Mouse (Mus musculus) CH12.LX (cell line): Measurements from ENCODE around the gene Pkn2. TPM values are rescaled to one million over a fixed set of nuclear protein-coding genes. Genes with fewer than 3 reads are reported as not detected.
A peak's percentile ranks its signal among the peaks of the same experiment; 100 is the strongest.

Source experiments
- DNase-seq: peaks from one replicate; pipeline ENCODE4 v3.0.0-alpha.2; 2013; ENCODE audit errors: extremely low read depth
- H3K27ac ChIP-seq: 2 replicates; pipeline ENCODE4 v1.5.1; 2012; ENCODE audit warnings: low read depth, mild to moderate bottlenecking, control low read depth, moderate library complexity; ENCODE audit not compliant: insufficient read depth
- H3K27me3 ChIP-seq: replicated peaks from 2 replicates; pipeline ENCODE3; 2012; ENCODE audit warnings: inconsistent platforms
- H3K36me3 ChIP-seq, 2 experiments: replicated peaks in 1 of 2; 2 replicates each; pipeline versions ENCODE3 to v1.6.1; 2012; ENCODE audit warnings: inconsistent platforms in 1 of 2, low read length in 1 of 2, mild to moderate bottlenecking in 1 of 2, mixed read lengths in 1 of 2, moderate library complexity in 1 of 2; ENCODE audit not compliant: control insufficient read depth in 1 of 2, insufficient read depth in 1 of 2
- H3K4me1 ChIP-seq, 2 experiments: 2 replicates each; pipeline ENCODE4 v1.6.1; 2012; ENCODE audit warnings: inconsistent platforms in 1 of 2, moderate library complexity in 1 of 2; ENCODE audit not compliant: insufficient read depth in 2 of 2, control insufficient read depth in 1 of 2
- H3K4me2 ChIP-seq: 2 replicates; pipeline ENCODE4 v1.6.1; 2012; ENCODE audit warnings: low read depth, mild to moderate bottlenecking, control low read depth; ENCODE audit not compliant: poor library complexity, insufficient read depth, severe bottlenecking
- H3K4me3 ChIP-seq, 3 experiments: fragments of 150-350 bp in 1 of 3; sonication (generic) in 1 of 3; replicated peaks in 1 of 3; 2 replicates each; pipeline versions ENCODE3 to v1.5.1; 2011 to 2012; ENCODE audit warnings: low read depth in 2 of 3, low read length in 2 of 3, mild to moderate bottlenecking in 2 of 3, moderate library complexity in 2 of 3, control low read depth in 1 of 3, improper control_type of control experiment in 1 of 3, inconsistent platforms in 1 of 3, mixed read lengths in 1 of 3; ENCODE audit not compliant: poor library complexity in 1 of 3
- H3K79me2 ChIP-seq: replicated peaks from 2 replicates; pipeline ENCODE4 v1.6.1; 2012; ENCODE audit warnings: mild to moderate bottlenecking, moderate library complexity; ENCODE audit not compliant: control insufficient read depth, poor library complexity, insufficient read depth, severe bottlenecking; ENCODE audit errors: extremely low read depth
- H3K9ac ChIP-seq: 2 replicates; pipeline ENCODE4 v1.6.1; 2012; ENCODE audit warnings: low read depth, mild to moderate bottlenecking, control low read depth, moderate library complexity; ENCODE audit not compliant: insufficient read depth
- H3K9me3 ChIP-seq: replicated peaks from 2 replicates; pipeline ENCODE3; 2012; ENCODE audit warnings: low read length, inconsistent platforms, mixed read lengths
- BHLHE40 ChIP-seq: IDR thresholded peaks from 2 replicates; pipeline ENCODE4 v1.6.1; 2011; ENCODE audit warnings: mild to moderate bottlenecking, low read depth, low read length, improper control_type of control experiment
- CHD1 ChIP-seq: IDR thresholded peaks from 2 replicates; pipeline ENCODE4 v1.6.1; 2012; ENCODE audit warnings: low read depth, low read length, improper control_type of control experiment, inconsistent platforms
- CHD2 ChIP-seq: IDR thresholded peaks from 2 replicates; pipeline ENCODE4 v1.6.1; 2011; ENCODE audit warnings: low read length, improper control_type of control experiment
- CTCF ChIP-seq, 2 experiments: IDR thresholded peaks in 1 of 2; conservative IDR thresholded peaks in 1 of 2; 2 replicates each; pipeline ENCODE4 v1.5.1; 2011 to 2012; ENCODE audit warnings: low read depth in 2 of 2, low read length in 2 of 2, improper control_type of control experiment in 1 of 2, inconsistent platforms in 1 of 2, mild to moderate bottlenecking in 1 of 2, moderate library complexity in 1 of 2
- E2F4 ChIP-seq: IDR thresholded peaks from 2 replicates; pipeline ENCODE4 v1.6.1; 2011; ENCODE audit warnings: low read depth, low read length, improper control_type of control experiment; ENCODE audit not compliant: insufficient replicate concordance
- ELF1 ChIP-seq: IDR thresholded peaks from 2 replicates; pipeline ENCODE4 v1.6.1; 2014; ENCODE audit warnings: low read depth, mild to moderate bottlenecking, inconsistent platforms, low read length, improper control_type of control experiment
- EP300 ChIP-seq: IDR thresholded peaks from 2 replicates; pipeline ENCODE4 v1.6.1; 2011; ENCODE audit warnings: low read length, improper control_type of control experiment
- ETS1 ChIP-seq: conservative IDR thresholded peaks from 2 replicates; pipeline ENCODE4 v1.6.1; 2012; ENCODE audit warnings: low read depth, mild to moderate bottlenecking, inconsistent platforms, low read length, improper control_type of control experiment, moderate library complexity
- GABPA ChIP-seq: IDR thresholded peaks from 2 replicates; pipeline ENCODE4 v1.6.1; 2012; ENCODE audit warnings: low read depth, low read length, improper control_type of control experiment, inconsistent platforms; ENCODE audit not compliant: insufficient replicate concordance
- HCFC1 ChIP-seq: IDR thresholded peaks from 2 replicates; pipeline ENCODE4 v1.6.1; 2012; ENCODE audit warnings: low read depth, mild to moderate bottlenecking, inconsistent platforms, low read length, improper control_type of control experiment
- IRF4 ChIP-seq: IDR thresholded peaks from 2 replicates; pipeline ENCODE4 v1.6.1; 2014; ENCODE audit warnings: low read depth, mild to moderate bottlenecking, inconsistent platforms, low read length, improper control_type of control experiment
- JUN ChIP-seq: IDR thresholded peaks from 2 replicates; pipeline ENCODE4 v1.6.1; 2011; ENCODE audit warnings: low read depth, mild to moderate bottlenecking, low read length, improper control_type of control experiment, moderate library complexity; ENCODE audit not compliant: insufficient read depth
- JUND ChIP-seq: conservative IDR thresholded peaks from 2 replicates; pipeline ENCODE4 v1.6.1; 2011; ENCODE audit warnings: low read depth, low read length, improper control_type of control experiment
- KAT2A ChIP-seq: IDR thresholded peaks from 2 replicates; pipeline ENCODE4 v1.6.1; 2012; ENCODE audit warnings: low read length, improper control_type of control experiment, inconsistent platforms; ENCODE audit not compliant: insufficient replicate concordance
- MAFK ChIP-seq: IDR thresholded peaks from 2 replicates; pipeline ENCODE4 v1.6.1; 2011; ENCODE audit warnings: low read length, improper control_type of control experiment; ENCODE audit not compliant: insufficient replicate concordance
- MAX ChIP-seq: IDR thresholded peaks from 2 replicates; pipeline ENCODE4 v1.6.1; 2011; ENCODE audit warnings: low read length, improper control_type of control experiment
- MAZ ChIP-seq: IDR thresholded peaks from 2 replicates; pipeline ENCODE4 v1.6.1; 2012; ENCODE audit warnings: low read depth, mild to moderate bottlenecking, inconsistent platforms, low read length, improper control_type of control experiment, moderate library complexity
- MEF2A ChIP-seq: IDR thresholded peaks from 2 replicates; pipeline ENCODE4 v1.6.1; 2014; ENCODE audit warnings: low read depth, mild to moderate bottlenecking, inconsistent platforms, low read length, improper control_type of control experiment, borderline replicate concordance
- MXI1 ChIP-seq: IDR thresholded peaks from 2 replicates; pipeline ENCODE4 v1.6.1; 2011; ENCODE audit warnings: mild to moderate bottlenecking, low read depth, low read length, improper control_type of control experiment
- MYC ChIP-seq: IDR thresholded peaks from 2 replicates; pipeline ENCODE4 v1.6.1; 2011; ENCODE audit warnings: low read depth, mild to moderate bottlenecking, improper control_type of control experiment, low read length
- NELFE ChIP-seq: IDR thresholded peaks from 2 replicates; pipeline ENCODE4 v1.6.1; 2011; ENCODE audit warnings: low read depth, low read length, improper control_type of control experiment
- NRF1 ChIP-seq: IDR thresholded peaks from 2 replicates; pipeline ENCODE4 v1.6.1; 2014; ENCODE audit warnings: low read depth, mild to moderate bottlenecking, inconsistent platforms, low read length, improper control_type of control experiment, moderate library complexity
- PAX5 ChIP-seq: IDR thresholded peaks from 2 replicates; pipeline ENCODE4 v1.6.1; 2012; ENCODE audit warnings: low read length, inconsistent platforms, mixed read lengths
- POLR2A ChIP-seq: IDR thresholded peaks from 2 replicates; pipeline ENCODE4 v1.6.1; 2011; ENCODE audit warnings: low read depth, mild to moderate bottlenecking, improper control_type of control experiment, low read length
- POLR2AphosphoS2 ChIP-seq: IDR thresholded peaks from 2 replicates; pipeline ENCODE4 v1.6.1; 2011; ENCODE audit warnings: low read depth, low read length, improper control_type of control experiment
- RAD21 ChIP-seq: IDR thresholded peaks from 2 replicates; pipeline ENCODE4 v1.6.1; 2011; ENCODE audit warnings: low read depth, mild to moderate bottlenecking, low read length, improper control_type of control experiment, moderate library complexity
- RCOR1 ChIP-seq: conservative IDR thresholded peaks from 2 replicates; pipeline ENCODE4 v1.6.1; 2012; ENCODE audit warnings: low read depth, mild to moderate bottlenecking, inconsistent platforms, low read length, improper control_type of control experiment
- SIN3A ChIP-seq: IDR thresholded peaks from 2 replicates; pipeline ENCODE4 v1.6.1; 2012; ENCODE audit warnings: low read length, improper control_type of control experiment, inconsistent platforms
- SMC3 ChIP-seq: IDR thresholded peaks from 2 replicates; pipeline ENCODE4 v1.6.1; 2011; ENCODE audit warnings: low read depth, low read length, improper control_type of control experiment
- TBP ChIP-seq: conservative IDR thresholded peaks from 2 replicates; pipeline ENCODE4 v1.6.1; 2011; ENCODE audit warnings: low read depth, low read length, improper control_type of control experiment
- TCF12 ChIP-seq: IDR thresholded peaks from 2 replicates; pipeline ENCODE4 v1.6.1; 2014; ENCODE audit warnings: low read depth, mild to moderate bottlenecking, inconsistent platforms, low read length, improper control_type of control experiment
- UBTF ChIP-seq: IDR thresholded peaks from 2 replicates; pipeline ENCODE4 v1.6.1; 2012; ENCODE audit warnings: low read depth, mild to moderate bottlenecking, inconsistent platforms, low read length, improper control_type of control experiment, moderate library complexity
- USF1 ChIP-seq: IDR thresholded peaks from 2 replicates; pipeline ENCODE4 v1.6.1; 2014; ENCODE audit warnings: low read depth, mild to moderate bottlenecking, inconsistent platforms, low read length, improper control_type of control experiment
- USF2 ChIP-seq: conservative IDR thresholded peaks from 2 replicates; pipeline ENCODE4 v1.6.1; 2011; ENCODE audit warnings: low read depth, low read length, improper control_type of control experiment
- ZC3H11A ChIP-seq: IDR thresholded peaks from 2 replicates; pipeline ENCODE4 v1.6.1; 2012; ENCODE audit warnings: low read depth, mild to moderate bottlenecking, inconsistent platforms, low read length, improper control_type of control experiment
- ZKSCAN1 ChIP-seq: IDR thresholded peaks from 2 replicates; pipeline ENCODE4 v1.6.1; 2012; ENCODE audit warnings: low read depth, inconsistent platforms, low read length, improper control_type of control experiment, borderline replicate concordance
- ZMIZ1 ChIP-seq: IDR thresholded peaks from 2 replicates; pipeline ENCODE4 v1.6.1; 2012; ENCODE audit warnings: low read depth, mild to moderate bottlenecking, inconsistent platforms, low read length, improper control_type of control experiment
- ZNF384 ChIP-seq: IDR thresholded peaks from 2 replicates; pipeline ENCODE4 v1.6.1; 2012; ENCODE audit warnings: low read depth, low read length, improper control_type of control experiment, inconsistent platforms
- dilution Hi-C: fragments of 300-500 bp; cut with MboI; formaldehyde crosslinking; loops from 2 replicates; pipeline ENCODE4 v1.14.3; 2020; ENCODE audit warnings: low sequenced_read_pairs; ENCODE audit not compliant: extremely low pct_unique_long_range_greater_than_20kb, extremely low pct_ligation_motif_present
- in situ Hi-C: fragments of 300-500 bp; cut with MboI; formaldehyde crosslinking; loops from 3 replicates; pipeline ENCODE4 v1.14.3; 2019; ENCODE audit warnings: low sequenced_read_pairs, low pct_ligation_motif_present, low pct_unique_long_range_greater_than_20kb, mixed read lengths
- polyA plus RNA-seq: library from polyadenylated mRNA; unstranded; fragments of >175 nt; gene quantifications from 2 replicates; pipeline ENCODE4 v1.2.1, GENCODE M21; 2012; ENCODE audit warnings: low read depth; ENCODE audit not compliant: insufficient read length
- total RNA-seq, 2 experiments: library from RNA; depleted of rRNA; stranded (reverse); fragments of 300-350 nt in 1 of 2; fragments of >200 nt in 1 of 2; gene quantifications; 2 replicates each; pipeline ENCODE4 v1.2.3; 2012 to 2014

Gene Pkn2
- total RNA-seq (2012; rRNA removed) (39.5 and 43.6 TPM in 2 replicates), total RNA-seq (2014; rRNA removed) (54.3 and 66.1 TPM in 2 replicates), polyA plus RNA-seq (49.2 and 51.9 TPM in 2 replicates)

DNA sequence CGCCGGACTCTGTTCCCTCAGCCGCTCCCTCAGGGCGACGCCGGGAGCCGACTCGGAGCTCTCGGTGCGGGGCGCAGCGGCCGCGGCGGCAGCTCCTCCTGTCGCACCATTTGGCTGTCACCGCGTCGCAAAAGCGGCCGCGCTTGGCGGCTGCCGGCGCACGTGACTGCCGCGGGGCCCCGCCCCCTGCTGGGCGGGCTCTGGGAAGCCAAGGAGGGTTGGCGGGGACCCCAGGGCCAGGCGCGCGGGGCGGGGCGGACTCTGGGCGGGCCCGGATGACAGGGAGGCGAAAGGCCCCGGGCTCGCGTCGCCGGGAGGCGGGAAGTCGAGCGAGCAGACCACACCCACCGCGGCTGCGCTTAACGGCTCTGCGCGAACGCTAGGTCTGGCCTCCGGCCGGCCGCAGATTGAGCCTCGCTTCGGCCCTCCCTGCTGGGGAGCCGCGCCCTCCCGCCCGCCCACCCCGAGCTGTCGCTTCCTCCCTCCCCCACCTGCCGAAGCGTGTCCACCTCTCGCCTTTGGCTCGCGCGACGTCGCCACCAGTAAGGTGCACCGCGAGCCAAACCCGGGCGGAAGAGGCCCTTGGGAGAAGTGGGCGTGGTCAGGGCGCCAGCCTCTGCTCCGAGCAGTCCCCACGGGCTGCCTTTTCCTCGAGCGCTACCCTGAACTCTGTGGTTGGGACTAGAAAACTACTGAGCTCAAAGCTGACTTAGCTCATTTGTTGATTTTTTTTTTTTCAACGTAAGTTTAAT lies at the start of gene Pkn2:
Gene Pkn2, minus strand, starts transcription at position 133 of the 752 bp plus-strand sequence.
- Histone ChIP-seq H3K9me3 (no peaks in the 10 kb centered on the region), H3K79me2 (peaks cover 21% of the 10 kb centered on the region), H3K4me1 (peaks cover 2 to 42% of the 10 kb centered on the region in 2 experiments; a peak in 2 of 4 replicates), H3K9ac (peak within 1 kb of the TSS; percentile 91), H3K36me3 (peaks cover 0 to 4% of the 10 kb centered on the region in 2 experiments), H3K27ac (peak within 1 kb of the TSS; percentile 62), H3K27me3 (no peaks in the 10 kb centered on the region), H3K4me2 (peak within 1 kb of the TSS; percentile 99), H3K4me3 (peak within 1 kb of the TSS; percentile 77 to 97 (median 82))
- dilution Hi-C loops (no loop called here), in situ Hi-C loops (no loop called here)
- TF ChIP-seq JUND (no peak), RAD21 (peak; percentile 18), ZMIZ1 (peak; percentile 95), CHD2 (peak; percentile 93), BHLHE40 (peak; percentile 100), JUN (no peak), RCOR1 (no peak), MYC (peak; percentile 78), MAX (peak; percentile 93), NELFE (peak; percentile 98), TBP (peak; percentile 84; the same call in 1 of the 2 replicates), SIN3A (peak; percentile 74), SMC3 (peak; percentile 2; the same call in 1 of the 2 replicates), IRF4 (peak; percentile 60; the same call in 1 of the 2 replicates), MAFK (0 out of 2 replicates have a peak, but pooled peaks have one; percentile 57), E2F4 (no peak), ZNF384 (peak; percentile 76), MEF2A (peak; percentile 75), ZC3H11A (no peak), TCF12 (peak; percentile 96), MXI1 (no peak; the same call in none of the 2 replicates), ELF1 (peak; percentile 89), POLR2A (peak; percentile 92), KAT2A (peak; percentile 91; the same call in 1 of the 2 replicates), PAX5 (no peak), UBTF (no peak; the same call in 1 of the 2 replicates), ETS1 (peak; percentile 35; the same call in 1 of the 2 replicates), POLR2AphosphoS2 (peak; percentile 79), CHD1 (no peak), USF1 (peak; percentile 100), ZKSCAN1 (no peak), NRF1 (peak; percentile 77), MAZ (no peak; the same call in 1 of the 2 replicates), EP300 (peak; percentile 37; the same call in 1 of the 2 replicates), CTCF (conservative IDR thresholded peaks at IDR 0.05 in 1 of 2, IDR thresholded peaks at IDR 0.05 in 1 of 2; ENCODE audit: low read depth in 2 of 2, low read length in 2 of 2) (no peak), GABPA (peak; percentile 52; the same call in 1 of the 2 replicates), HCFC1 (peak; percentile 82), USF2 (peak; percentile 92)
- DNase-seq: peak; percentile 100
